Mouse (Mus musculus): ENCODE data around the gene Prune1. TPM values are rescaled to one million over a fixed set of nuclear protein-coding genes. Genes with fewer than 3 reads are reported as not detected.

Gene Prune1
- polyA plus RNA-seq, 1 experiment from 2014 or later: 26.8 TPM

DNA sequence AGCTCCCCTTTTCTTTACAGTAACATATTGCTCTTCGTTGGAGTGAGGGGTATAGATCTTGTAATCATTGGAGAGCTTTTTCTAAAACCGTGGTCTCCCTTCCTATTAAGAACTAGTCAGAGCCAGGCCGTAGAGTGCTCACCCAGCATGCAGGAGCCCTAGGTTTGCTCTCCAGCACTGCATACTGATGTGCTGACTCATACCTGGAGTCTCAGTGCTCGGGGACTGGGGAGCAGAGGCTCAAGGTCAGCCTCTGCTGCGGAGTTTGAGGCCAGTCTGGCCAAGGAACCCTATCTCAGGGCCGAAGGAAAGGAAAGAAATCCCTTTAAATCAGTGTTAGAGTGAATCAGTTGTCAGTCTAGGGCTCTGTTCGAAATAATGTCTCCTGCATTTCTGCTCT, 49.1 kb downstream of the Prune1 start:
- Histone ChIP-seq H3K36me3 (ENCODE audit: control insufficient read depth, insufficient read depth, low read length) (peaks cover 36% of the 10 kb centered on the region), H3K4me1 (ENCODE audit: control insufficient read depth, insufficient read depth, low read length) (peaks cover 7% of the 10 kb centered on the region; the same call in 1 of the 2 replicates), H3K9me3 (ENCODE audit: control insufficient read depth, low read length) (no peaks in the 10 kb centered on the region), H3K4me3 (ENCODE audit: low read depth, low read length) (no peak overlapping the region), H3K27me3 (ENCODE audit: control insufficient read depth, insufficient read depth, low read length) (no peaks in the 10 kb centered on the region), H3K9ac (ENCODE audit: low read length) (no peak overlapping the region), H3K4me2 (ENCODE audit: low read depth, severe bottlenecking) (no peak overlapping the region), H3K27ac (replicated peaks; ENCODE audit: low read depth, low read length) (no peak overlapping the region)
- ATAC-seq (ENCODE audit: insufficient number of reproducible peaks, low FRiP score, low TSS enrichment, low read depth) (no peak), DNase-seq (ENCODE audit: low spot score) (no peak)
- 88% methylated on average over 7 of the region's 7 CpGs for WGBS

DNA sequence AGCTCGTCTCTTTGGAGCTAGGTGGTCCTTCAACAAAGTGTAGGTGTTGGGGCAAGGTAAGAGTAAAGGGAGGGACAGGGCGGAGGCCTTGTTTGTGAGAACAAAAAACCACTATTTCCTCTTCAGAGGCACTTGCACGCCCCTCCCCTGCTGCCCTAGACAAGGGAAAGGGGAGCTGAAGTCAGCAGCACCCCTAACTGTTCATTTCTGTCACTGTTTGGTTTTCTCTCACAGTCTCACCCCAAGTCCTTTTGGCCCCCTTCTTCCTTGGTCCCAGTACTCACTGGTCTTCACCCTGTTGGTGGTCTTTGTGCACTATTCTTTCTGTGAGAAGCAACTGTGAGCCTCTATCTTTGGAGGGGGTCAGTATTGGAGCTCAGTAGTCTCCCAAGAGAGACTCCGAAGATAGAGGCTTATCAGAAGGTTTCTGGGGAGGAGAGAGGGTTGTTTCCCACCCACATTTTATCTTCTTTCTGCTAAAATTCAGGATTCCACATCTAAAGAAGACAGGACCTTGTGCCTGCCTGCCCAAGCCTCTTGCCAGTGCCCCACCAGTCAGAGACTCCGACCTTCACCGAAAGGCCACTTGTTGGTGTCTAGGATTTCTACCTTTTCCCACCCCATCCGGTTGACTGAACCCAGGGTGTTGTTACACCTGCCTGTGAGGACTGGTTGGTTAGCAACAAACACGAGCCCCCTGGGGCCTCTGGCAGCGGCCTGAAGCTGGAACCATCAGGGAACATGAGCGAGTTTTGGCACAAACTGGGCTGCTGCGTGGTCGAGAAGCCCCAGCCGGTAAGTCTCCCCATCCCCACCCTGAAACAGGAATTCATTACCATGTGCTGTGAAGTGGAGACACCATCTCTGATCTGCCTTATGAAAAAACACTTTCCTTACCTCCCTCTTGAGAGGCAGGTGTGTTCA, 50.3 kb downstream of the Prune1 start, which contains the start of gene Mllt11:
Gene Mllt11 (minus strand): TSS at position 874 of the 924 bp plus-strand sequence.
- DNase-seq (ENCODE audit: low spot score) (no peak), ATAC-seq (ENCODE audit: insufficient number of reproducible peaks, low FRiP score, low TSS enrichment, low read depth) (no peak)
- Histone ChIP-seq H3K9me3 (ENCODE audit: control insufficient read depth, low read length) (no peaks in the 10 kb centered on the region), H3K4me2 (ENCODE audit: low read depth, severe bottlenecking) (peak within 1 kb of the TSS; percentile 83), H3K4me3 (ENCODE audit: low read depth, low read length) (no peak within 1 kb of the TSS), H3K27ac (replicated peaks; ENCODE audit: low read depth, low read length) (no peak within 1 kb of the TSS), H3K4me1 (ENCODE audit: control insufficient read depth, insufficient read depth, low read length) (peaks cover 7% of the 10 kb centered on the region; the same call in 1 of the 2 replicates), H3K36me3 (ENCODE audit: control insufficient read depth, insufficient read depth, low read length) (peaks cover 34% of the 10 kb centered on the region), H3K9ac (ENCODE audit: low read length) (peak within 1 kb of the TSS; percentile 13; the same call in 1 of the 2 replicates), H3K27me3 (ENCODE audit: control insufficient read depth, insufficient read depth, low read length) (no peaks in the 10 kb centered on the region)
- 80% methylated on average over 13 of the region's 13 CpGs for WGBS

DNA sequence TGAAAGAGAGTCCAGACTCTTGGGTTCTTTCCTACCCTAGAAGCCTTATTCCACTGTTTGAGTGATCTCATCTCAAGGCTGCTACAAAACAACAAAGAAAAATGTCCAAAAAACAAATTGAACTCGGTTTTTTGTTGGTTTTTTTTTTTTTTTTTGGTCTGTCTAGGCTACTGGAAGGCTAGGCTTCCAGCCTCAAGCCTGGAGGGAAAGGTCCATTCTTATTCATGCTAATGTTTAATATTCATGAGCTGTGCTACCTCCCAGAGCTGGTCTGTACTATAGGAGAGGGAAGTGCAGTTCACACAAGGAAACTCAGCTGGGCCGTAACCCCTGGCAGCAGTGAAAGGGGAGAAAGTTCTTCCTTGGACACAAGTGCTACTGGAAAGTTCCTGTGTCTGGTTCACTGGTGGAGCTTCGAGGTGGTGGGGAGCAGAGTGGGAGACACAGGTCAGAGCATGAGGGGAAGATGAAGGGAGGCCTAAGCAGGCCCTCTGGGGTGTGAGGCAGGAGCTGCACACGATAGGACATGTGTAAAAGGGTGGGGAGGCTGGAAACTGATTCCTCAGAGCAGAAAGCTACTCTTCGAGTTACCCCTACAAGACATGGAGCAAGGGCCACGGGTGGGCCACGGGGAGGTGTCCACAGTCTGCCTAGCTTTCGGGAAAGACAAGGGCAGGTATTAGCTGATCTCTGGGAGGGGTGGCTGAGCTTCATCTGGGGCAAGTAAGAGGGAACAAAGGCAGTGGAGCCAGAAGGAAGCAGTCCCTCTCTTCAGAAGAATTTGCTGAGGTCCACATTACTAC, 51.2 kb downstream of the Prune1 start:
- Histone ChIP-seq H3K4me2 (ENCODE audit: low read depth, severe bottlenecking) (peak overlapping the region; percentile 83), H3K27ac (replicated peaks; ENCODE audit: low read depth, low read length) (peak overlapping the region; percentile 82; the same call in 1 of the 2 replicates), H3K4me3 (ENCODE audit: low read depth, low read length) (peak overlapping the region; percentile 94), H3K27me3 (ENCODE audit: control insufficient read depth, insufficient read depth, low read length) (no peaks in the 10 kb centered on the region), H3K9me3 (ENCODE audit: control insufficient read depth, low read length) (no peaks in the 10 kb centered on the region), H3K36me3 (ENCODE audit: control insufficient read depth, insufficient read depth, low read length) (peaks cover 31% of the 10 kb centered on the region), H3K9ac (ENCODE audit: low read length) (peak overlapping the region; percentile 89; the same call in 1 of the 2 replicates), H3K4me1 (ENCODE audit: control insufficient read depth, insufficient read depth, low read length) (peaks cover 7% of the 10 kb centered on the region; the same call in 1 of the 2 replicates)
- 58% methylated on average over 8 of the region's 8 CpGs for WGBS
- DNase-seq (ENCODE audit: low spot score): no peak
- ATAC-seq (ENCODE audit: insufficient number of reproducible peaks, low FRiP score, low TSS enrichment, low read depth): no peak

DNA sequence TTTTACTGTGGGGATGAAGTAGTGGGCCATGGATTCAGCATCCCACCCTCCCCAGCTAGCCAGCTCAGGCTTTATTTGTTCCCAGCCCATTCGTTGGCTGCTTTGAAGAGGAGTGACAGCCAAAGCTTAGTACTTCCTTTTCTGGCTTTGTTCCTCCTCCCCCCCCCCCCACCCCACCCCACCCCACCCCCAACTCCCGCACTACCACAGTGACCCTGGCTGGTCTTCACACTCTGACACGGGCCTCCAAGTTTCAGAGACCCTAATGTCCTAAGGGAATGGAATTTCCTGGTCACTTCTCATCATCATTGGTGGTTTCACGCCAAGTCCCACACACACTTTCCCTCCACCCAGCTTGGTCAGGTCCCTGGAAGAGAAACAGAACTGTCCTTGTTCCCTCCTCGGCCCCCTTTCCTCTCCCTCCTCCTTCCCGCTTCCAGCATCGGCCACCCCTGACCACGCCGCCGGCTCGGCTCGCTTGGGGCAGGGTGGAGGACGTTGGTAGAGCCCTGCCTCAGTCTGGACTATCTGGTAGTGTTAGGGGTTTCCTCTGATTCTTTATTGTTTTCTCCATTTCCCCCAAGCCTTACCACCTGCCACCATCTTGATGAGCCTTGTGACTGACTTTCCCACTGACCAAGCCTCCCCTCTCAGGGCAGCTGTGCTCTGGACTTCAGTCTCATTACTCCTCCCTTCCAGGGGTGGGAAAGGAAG, 51.9 kb downstream of the Prune1 start:
- 6% methylated on average over 13 of the region's 13 CpGs for WGBS
- no peaks in the 10 kb centered on the region for H3K27me3 ChIP-seq (ENCODE audit: control insufficient read depth, insufficient read depth, low read length)
- H3K9ac ChIP-seq (ENCODE audit: low read length): peak overlapping the region; percentile 89
- peaks cover 7% of the 10 kb centered on the region; the same call in 1 of the 2 replicates for H3K4me1 ChIP-seq (ENCODE audit: control insufficient read depth, insufficient read depth, low read length)
- peak overlapping the region; percentile 94 for H3K4me3 ChIP-seq (ENCODE audit: low read depth, low read length)
- H3K4me2 ChIP-seq (ENCODE audit: low read depth, severe bottlenecking): peak overlapping the region; percentile 83
- DNase-seq (ENCODE audit: low spot score) (peak; percentile 56), ATAC-seq (ENCODE audit: insufficient number of reproducible peaks, low FRiP score, low TSS enrichment, low read depth) (no peak)
- peaks cover 28% of the 10 kb centered on the region for H3K36me3 ChIP-seq (ENCODE audit: control insufficient read depth, insufficient read depth, low read length)
- no peaks in the 10 kb centered on the region for H3K9me3 ChIP-seq (ENCODE audit: control insufficient read depth, low read length)
- H3K27ac ChIP-seq (replicated peaks; ENCODE audit: low read depth, low read length): peak overlapping the region; percentile 82; the same call in 1 of the 2 replicates

DNA sequence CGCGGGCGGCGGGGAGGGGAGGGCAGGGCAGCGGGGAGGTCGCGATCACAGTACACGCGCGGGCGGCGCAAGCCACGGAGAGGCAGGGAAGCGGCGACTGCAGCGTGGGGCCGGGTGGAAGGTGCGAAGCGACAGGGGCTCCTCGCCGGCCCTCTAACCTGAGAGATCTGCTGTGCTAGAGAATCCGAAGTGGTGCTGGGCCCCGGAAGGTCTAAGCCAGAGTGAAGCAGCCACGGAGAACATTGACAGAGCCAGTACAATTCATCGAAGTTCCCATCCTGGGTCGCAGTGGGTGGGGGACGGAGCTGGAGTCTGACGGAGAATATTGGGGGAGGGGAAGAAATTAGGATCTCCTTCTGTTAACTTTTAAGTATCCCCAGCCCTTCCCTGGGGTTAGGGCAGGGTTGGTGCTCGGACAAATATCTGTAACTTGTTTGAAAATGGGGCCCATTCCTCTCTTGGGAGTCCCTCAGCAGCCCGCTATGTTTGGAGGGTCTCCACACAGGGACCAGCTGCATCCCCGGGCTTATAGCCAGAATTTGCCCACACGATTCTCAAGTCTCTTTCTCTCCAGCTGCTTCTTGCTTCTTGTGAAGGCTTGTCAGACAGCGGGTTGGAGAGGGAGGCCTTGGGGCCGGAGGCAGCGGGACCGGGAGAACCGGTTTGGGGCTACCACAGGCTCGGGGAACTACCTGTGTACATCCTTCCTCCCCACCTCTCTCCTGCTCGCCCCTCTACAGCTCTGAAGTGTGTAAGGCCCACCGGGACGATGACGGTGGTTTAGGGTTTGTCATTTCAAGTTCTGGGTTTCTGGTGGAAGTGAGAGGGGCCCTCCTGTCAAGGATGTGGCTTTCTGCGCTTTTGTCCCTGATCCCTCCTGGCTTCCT, 52.7 kb downstream of the Prune1 start:
- 1% methylated on average over 43 of the region's 43 CpGs for WGBS
- Histone ChIP-seq H3K27ac (replicated peaks; ENCODE audit: low read depth, low read length) (peak overlapping the region; percentile 82), H3K27me3 (ENCODE audit: control insufficient read depth, insufficient read depth, low read length) (no peaks in the 10 kb centered on the region), H3K4me2 (ENCODE audit: low read depth, severe bottlenecking) (peak overlapping the region; percentile 83), H3K9ac (ENCODE audit: low read length) (peak overlapping the region; percentile 89), H3K9me3 (ENCODE audit: control insufficient read depth, low read length) (no peaks in the 10 kb centered on the region), H3K36me3 (ENCODE audit: control insufficient read depth, insufficient read depth, low read length) (peaks cover 24% of the 10 kb centered on the region), H3K4me3 (ENCODE audit: low read depth, low read length) (peak overlapping the region; percentile 94), H3K4me1 (ENCODE audit: control insufficient read depth, insufficient read depth, low read length) (peaks cover 10% of the 10 kb centered on the region; the same call in 1 of the 2 replicates)
- peak; percentile 70 for DNase-seq (ENCODE audit: low spot score)
- 0 out of 2 replicates have a peak, but pooled peaks have one; percentile 6 for ATAC-seq (ENCODE audit: insufficient number of reproducible peaks, low FRiP score, low TSS enrichment, low read depth)

DNA sequence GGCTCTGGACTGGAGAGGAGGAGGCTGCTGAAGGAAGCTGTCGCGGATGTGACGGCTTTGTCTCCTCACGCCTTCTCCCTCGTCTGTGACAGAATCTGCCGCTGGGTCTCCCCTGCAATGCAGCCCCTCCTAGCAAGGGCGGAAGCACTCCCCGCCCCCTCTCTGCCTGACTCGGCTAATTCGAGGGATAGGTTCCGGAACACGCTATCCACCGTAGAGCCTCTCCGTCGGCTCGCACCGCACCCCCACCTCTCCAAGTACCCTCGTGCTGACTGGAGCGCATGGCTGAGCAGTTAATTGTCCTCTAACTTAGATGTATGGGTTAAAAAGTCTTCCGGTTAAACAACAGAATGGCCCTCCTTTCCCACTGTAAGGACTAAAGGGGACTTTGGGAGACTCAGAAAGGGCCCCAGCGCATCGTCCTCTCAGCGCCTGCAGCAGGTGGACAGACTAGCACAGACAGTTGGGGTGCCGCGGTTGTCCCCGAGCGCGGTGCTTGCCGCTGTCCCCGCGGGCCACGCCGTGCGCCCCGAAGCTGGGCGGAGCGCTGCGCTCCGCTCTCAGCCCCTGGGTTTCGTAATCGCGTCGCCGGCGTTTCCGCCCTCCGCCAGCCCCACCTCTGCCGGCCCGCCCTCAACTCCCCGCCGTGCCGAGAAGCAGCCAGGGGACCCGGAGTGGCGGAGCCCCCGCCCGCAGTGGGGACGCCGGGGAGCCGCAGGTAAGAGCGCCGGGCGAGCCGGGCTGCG, 53.6 kb downstream of the Prune1 start, which contains the start of gene Cdc42se1:
Gene Cdc42se1 (plus strand): TSS at position 585 of the 746 bp plus-strand sequence.
- H3K4me3 ChIP-seq (ENCODE audit: low read depth, low read length): peak within 1 kb of the TSS; percentile 94
- H3K4me2 ChIP-seq (ENCODE audit: low read depth, severe bottlenecking): peak within 1 kb of the TSS; percentile 83
- ATAC-seq (ENCODE audit: insufficient number of reproducible peaks, low FRiP score, low TSS enrichment, low read depth) (peak; percentile 86), DNase-seq (ENCODE audit: low spot score) (peak; percentile 89)
- WGBS: under 1% methylated on average over 62 of the region's 64 CpGs
- peaks cover 16% of the 10 kb centered on the region for H3K36me3 ChIP-seq (ENCODE audit: control insufficient read depth, insufficient read depth, low read length)
- no peaks in the 10 kb centered on the region for H3K9me3 ChIP-seq (ENCODE audit: control insufficient read depth, low read length)
- no peaks in the 10 kb centered on the region for H3K27me3 ChIP-seq (ENCODE audit: control insufficient read depth, insufficient read depth, low read length)
- H3K27ac ChIP-seq (replicated peaks; ENCODE audit: low read depth, low read length): peak within 1 kb of the TSS; percentile 82
- peaks cover 10% of the 10 kb centered on the region; the same call in 1 of the 2 replicates for H3K4me1 ChIP-seq (ENCODE audit: control insufficient read depth, insufficient read depth, low read length)
- H3K9ac ChIP-seq (ENCODE audit: low read length): peak within 1 kb of the TSS; percentile 89

DNA sequence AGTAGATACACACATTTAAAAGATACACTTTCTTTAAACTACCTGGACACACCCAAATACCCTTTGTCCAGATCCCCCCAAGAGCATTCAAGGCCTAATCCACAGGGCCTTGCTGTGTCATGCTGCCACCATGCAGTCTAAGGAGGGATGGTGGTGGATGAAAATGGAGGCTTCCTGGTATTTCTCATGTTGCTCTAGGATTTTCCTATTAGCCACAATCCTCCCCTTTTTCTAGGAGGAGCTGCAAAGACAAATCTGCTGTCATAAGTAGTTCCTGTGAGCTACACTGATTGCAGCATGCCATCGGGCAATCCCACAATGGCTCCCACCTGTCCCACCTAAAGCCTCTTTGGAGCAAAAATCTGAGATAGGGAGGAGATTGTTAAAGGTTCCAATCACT, 54.7 kb downstream of the Prune1 start:
- H3K27me3 ChIP-seq (ENCODE audit: control insufficient read depth, insufficient read depth, low read length): no peaks in the 10 kb centered on the region
- peak overlapping the region; percentile 94 for H3K4me3 ChIP-seq (ENCODE audit: low read depth, low read length)
- no peak for DNase-seq (ENCODE audit: low spot score)
- peak overlapping the region; percentile 83 for H3K4me2 ChIP-seq (ENCODE audit: low read depth, severe bottlenecking)
- H3K4me1 ChIP-seq (ENCODE audit: control insufficient read depth, insufficient read depth, low read length): peaks cover 10% of the 10 kb centered on the region; the same call in 1 of the 2 replicates
- ATAC-seq (ENCODE audit: insufficient number of reproducible peaks, low FRiP score, low TSS enrichment, low read depth): no peak
- H3K9ac ChIP-seq (ENCODE audit: low read length): peak overlapping the region; percentile 52
- H3K27ac ChIP-seq (replicated peaks; ENCODE audit: low read depth, low read length): no peak overlapping the region
- no peaks in the 10 kb centered on the region for H3K9me3 ChIP-seq (ENCODE audit: control insufficient read depth, low read length)
- peaks cover 6% of the 10 kb centered on the region for H3K36me3 ChIP-seq (ENCODE audit: control insufficient read depth, insufficient read depth, low read length)
- WGBS: 50% methylated on average over 1 of the region's 1 CpGs

All from limb, embryonic 11.5 days (tissue).